Mouse (Mus musculus) cerebellum, adult 2 months (tissue): Measurements from ENCODE around the gene Stat5b.

Source experiments
- CTCF ChIP-seq: fragments of 200-500 bp; IDR thresholded peaks from 2 replicates; pipeline ENCODE4 v1.5.1; 2011; ENCODE audit warnings: low read depth, mild to moderate bottlenecking, control low read depth, low read length, moderate library complexity, borderline replicate concordance; ENCODE audit not compliant: insufficient read depth
- POLR2A ChIP-seq: fragments of 200-500 bp; IDR thresholded peaks from 2 replicates; pipeline ENCODE4 v1.6.1; 2011; ENCODE audit warnings: low read length, control low read depth, borderline replicate concordance; ENCODE audit not compliant: insufficient read depth

GRCm38 (mm10) chr11:100833466-100833865, 17.1 kb downstream of the Stat5b start:
- TF ChIP-seq CTCF: peak; percentile 43; the same call in 1 of the 2 replicates
- no peak for TF ChIP-seq POLR2A
